8 mouse cellular contexts compared by ENCODE assay signal in genomic region chr4:83623021-83623711, GRCm38 (mm10).
DNase-seq lines count a peak whose midpoint lies in the region; ATAC-seq and TF ChIP-seq lines count a peak whose summit lies in the region.
"Not testable (repeated sequence)": the region's sequence is repeated elsewhere in the genome, so short reads cannot be mapped to it uniquely, and the experiment has no call there.

No protein-coding gene starts in this region.

- DNase-seq in 3134 (ENCODE audit: extremely low read depth, insufficient read length, low spot score) (peak; percentile 79), WW6 (ENCODE audit: low read depth, low spot score) (peak; percentile 50), liver (peak; percentile 66)
- DNase-seq in embryo, embryonic 10.5 days (ENCODE audit: low spot score): peak; percentile 14
- DNase-seq in heart, postnatal 0 days (ENCODE audit: low spot score): peak; percentile 14
- DNase-seq in liver, postnatal 0 days: not testable (repeated sequence)
- DNase-seq in lung, postnatal 25 days (ENCODE audit: low spot score): peak; percentile 34
- DNase-seq in testis, postnatal 14 days (ENCODE audit: low spot score): peak; percentile 32

- not testable (repeated sequence) for H3K9ac ChIP-seq in heart, postnatal 0 days (replicated peaks; ENCODE audit: low read depth, low read length); liver, postnatal 0 days (replicated peaks)

- H3K36me3 ChIP-seq in heart, postnatal 0 days (replicated peaks; ENCODE audit: control insufficient read depth, insufficient read depth, low read length); liver, postnatal 0 days (replicated peaks; ENCODE audit: insufficient read depth, low read length): not testable (repeated sequence)

- not testable (repeated sequence) for TF ChIP-seq CTCF in heart, postnatal 0 days (IDR thresholded peaks at IDR 0.05; ENCODE audit: low read depth); liver, postnatal 0 days (IDR thresholded peaks at IDR 0.05; ENCODE audit: low read depth)

- not testable (repeated sequence) for ATAC-seq in heart, postnatal 0 days (ENCODE audit: insufficient read depth, low read depth)
- ATAC-seq in liver, postnatal 0 days: 0 out of 2 replicates have a peak, but pooled peaks have one; percentile 47

- not testable (repeated sequence) for H3K9me3 ChIP-seq in heart, postnatal 0 days (replicated peaks; ENCODE audit: control insufficient read depth, low read length); liver, postnatal 0 days (ENCODE audit: low read length)

- H3K4me3 ChIP-seq in heart, postnatal 0 days (ENCODE audit: low read depth, low read length); liver, postnatal 0 days (ENCODE audit: low read depth, low read length): not testable (repeated sequence)

- H3K4me2 ChIP-seq in heart, postnatal 0 days (ENCODE audit: low read depth, low read length); liver, postnatal 0 days (ENCODE audit: low read depth, low read length): not testable (repeated sequence)

- not testable (repeated sequence) for H3K27me3 ChIP-seq in heart, postnatal 0 days (ENCODE audit: control insufficient read depth, insufficient read depth, low read length); liver, postnatal 0 days (ENCODE audit: insufficient read depth, low read length)

- H3K4me1 ChIP-seq in heart, postnatal 0 days (ENCODE audit: control insufficient read depth, insufficient read depth); liver, postnatal 0 days (ENCODE audit: insufficient read depth): not testable (repeated sequence)

- WGBS in heart, postnatal 0 days: 22% methylated on average over 10 of the region's 13 CpGs
- WGBS in liver, postnatal 0 days (ENCODE audit: insufficient replicate concordance): 56% methylated on average over 10 of the region's 13 CpGs

- not testable (repeated sequence) for TF ChIP-seq EP300 in heart, postnatal 0 days (IDR thresholded peaks at IDR 0.05; ENCODE audit: low read depth); liver, postnatal 0 days (IDR thresholded peaks at IDR 0.05; ENCODE audit: low read depth)

- H3K27ac ChIP-seq in heart, postnatal 0 days (ENCODE audit: low read depth); liver, postnatal 0 days (ENCODE audit: low read depth): not testable (repeated sequence)
